Mouse (Mus musculus) limb, embryonic 14.5 days (tissue): ENCODE measurements at regions not wholly inside any gene's neighbourhood (a gene's known extent, or its start where the extent isn't known, plus 50 kb on each side); places are given as distances from the start of the nearest gene placed in this dataset.
A peak's percentile ranks its signal among the peaks of the same experiment; 100 is the strongest.

ENCODE experiments used
- ATAC-seq: fragments of 200-750 bp; cut with Nextera tagmentation; 2 replicates; pipeline ENCODE4 v1.8.0; 2017; ENCODE audit warnings: low read depth, moderate number of reproducible peaks, moderate TSS enrichment; ENCODE audit not compliant: low FRiP score
- DNase-seq: peaks from one replicate; pipeline ENCODE4 v3.0.0-alpha.2; 2015; ENCODE audit warnings: low spot score
- H3K27ac ChIP-seq: fragments of 300-500 bp; sonication (generic); replicated peaks from 2 replicates; pipeline ENCODE4 v1.5.1; 2014; ENCODE audit warnings: low read depth, mild to moderate bottlenecking, low read length, moderate library complexity, mixed read lengths
- H3K27me3 ChIP-seq: fragments of 300-500 bp; sonication (generic); 2 replicates; pipeline ENCODE4 v1.6.1; 2014; ENCODE audit warnings: low read length, mixed read lengths; ENCODE audit not compliant: control insufficient read depth, insufficient read depth
- H3K36me3 ChIP-seq: fragments of 300-500 bp; sonication (generic); 2 replicates; pipeline ENCODE4 v1.6.1; 2014; ENCODE audit warnings: mild to moderate bottlenecking, low read length, moderate library complexity, mixed read lengths; ENCODE audit not compliant: control insufficient read depth, insufficient read depth
- H3K4me1 ChIP-seq: fragments of 300-500 bp; sonication (generic); 2 replicates; pipeline ENCODE4 v1.6.1; 2014; ENCODE audit warnings: antibody characterized with exemption, low read length, mixed read lengths; ENCODE audit not compliant: control insufficient read depth, insufficient read depth
- H3K4me2 ChIP-seq: fragments of 300-500 bp; sonication (generic); replicated peaks from 2 replicates; pipeline ENCODE4 v1.6.1; 2014; ENCODE audit warnings: low read depth, mild to moderate bottlenecking, low read length, moderate library complexity; ENCODE audit not compliant: severe bottlenecking
- H3K4me3 ChIP-seq: fragments of 300-500 bp; sonication (generic); replicated peaks from 2 replicates; pipeline ENCODE4 v1.5.1; 2014; ENCODE audit warnings: low read length
- H3K9ac ChIP-seq: fragments of 300-500 bp; sonication (generic); 2 replicates; pipeline ENCODE4 v1.6.1; 2014; ENCODE audit warnings: mild to moderate bottlenecking, low read depth, low read length, moderate library complexity; ENCODE audit not compliant: severe bottlenecking
- H3K9me3 ChIP-seq: fragments of 300-500 bp; sonication (generic); 2 replicates; pipeline ENCODE4 v1.6.1; 2016; ENCODE audit warnings: low read length; ENCODE audit not compliant: control insufficient read depth
- POLR2A ChIP-seq: fragments of 200-500 bp; IDR thresholded peaks from 2 replicates; pipeline ENCODE4 v1.8.0; 2012; ENCODE audit warnings: inconsistent platforms, mild to moderate bottlenecking, moderate library complexity, borderline replicate concordance; ENCODE audit not compliant: insufficient read depth, insufficient read length; ENCODE audit errors: extremely low read depth
- WGBS: fragments of 180-500 bp; shearing (Covaris S2); extraction: QIAGEN DNeasy Blood & Tissue Kit; methylation state at CpG from one replicate; pipeline ENCODE4 v1.1.7; 2014; 5-methylcytosine and 5-hydroxymethylcytosine counted together

DNA sequence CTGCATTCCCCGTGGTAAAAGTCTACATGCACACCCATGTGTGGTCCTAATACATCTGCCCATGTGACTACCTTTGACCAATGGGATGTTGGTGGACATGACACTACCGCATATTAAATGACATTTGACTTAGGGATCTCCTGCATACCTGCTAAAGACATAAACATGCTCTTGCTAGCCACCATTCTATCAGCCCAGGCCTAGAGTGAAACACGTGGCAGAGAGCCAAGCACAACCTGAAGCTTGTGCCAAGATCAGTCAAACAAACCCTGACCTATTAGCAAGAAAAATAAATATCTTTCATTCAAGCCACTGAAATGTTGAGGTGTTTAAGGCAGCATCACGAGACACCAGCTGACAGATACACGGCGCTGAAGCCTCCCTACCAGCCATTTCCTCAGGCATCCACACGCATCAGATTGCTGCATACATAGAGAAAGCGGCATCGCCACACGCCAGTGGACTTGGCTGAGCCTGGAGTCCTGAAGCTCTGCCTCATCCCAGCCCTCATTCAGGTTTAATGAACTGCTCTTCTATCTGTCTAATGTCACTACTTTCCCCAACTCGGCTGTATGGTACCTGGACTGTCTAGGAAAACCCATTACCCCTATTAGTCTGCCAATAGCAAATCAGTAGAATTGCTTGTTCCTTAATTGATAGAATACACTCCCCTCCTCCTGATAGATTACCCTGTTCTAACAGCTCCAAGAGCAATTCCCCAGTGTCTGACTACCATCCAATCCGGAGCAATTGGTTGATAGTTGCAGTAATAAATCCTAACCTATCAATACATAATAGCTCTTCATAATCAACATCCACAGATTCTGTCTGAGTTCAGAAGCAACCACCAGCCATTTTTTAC is 242.8 kb upstream of the Rsrc1 start:
- H3K4me2 ChIP-seq = no peak overlapping the region
- no peak overlapping the region for H3K27ac ChIP-seq
- H3K36me3 ChIP-seq = no peaks in the 10 kb centered on the region
- peak; percentile 59 for DNase-seq
- no peak overlapping the region for H3K4me3 ChIP-seq
- peaks cover 35% of the 10 kb centered on the region for H3K27me3 ChIP-seq
- peak; percentile 27; the same call in 1 of the 2 replicates for ATAC-seq
- 52% methylated on average over 12 of the region's 12 CpGs for WGBS
- no peaks in the 10 kb centered on the region for H3K9me3 ChIP-seq
- TF ChIP-seq POLR2A = no peak
- peaks cover 15% of the 10 kb centered on the region for H3K4me1 ChIP-seq
- no peak overlapping the region for H3K9ac ChIP-seq

DNA sequence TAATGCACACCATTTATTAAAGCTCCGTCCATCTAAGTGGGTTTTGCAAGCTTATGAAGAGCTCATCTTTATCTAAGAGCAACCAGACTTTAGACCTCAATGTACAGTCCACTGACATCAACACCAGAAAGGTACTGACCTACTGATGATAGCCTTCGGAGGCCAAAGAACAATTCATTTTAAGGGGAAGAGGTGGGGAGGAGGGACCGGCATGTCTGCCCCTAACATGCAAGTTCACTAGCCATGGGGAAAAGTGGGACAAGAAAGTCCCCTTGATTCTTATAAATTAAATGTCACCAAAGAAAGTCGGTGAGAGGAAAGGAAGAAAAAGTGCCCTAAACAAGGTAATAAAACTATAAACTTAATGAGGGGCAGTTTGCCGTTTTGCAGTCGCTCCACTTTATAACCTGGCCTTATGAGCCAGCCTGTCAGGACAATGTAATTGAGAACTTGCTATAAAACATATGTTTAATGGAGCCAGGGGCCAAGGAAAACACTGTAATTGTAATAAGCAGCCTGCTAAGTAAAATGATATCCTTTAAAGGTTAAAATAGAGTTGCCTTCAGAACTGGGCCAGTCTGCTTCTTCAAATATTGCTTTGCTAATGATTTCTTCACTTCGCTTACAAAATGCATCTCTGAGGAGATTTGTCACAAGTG is 241.7 kb upstream of the Rsrc1 start:
- WGBS = 14% methylated on average over 7 of the region's 7 CpGs
- no peaks in the 10 kb centered on the region for H3K9me3 ChIP-seq
- no peak overlapping the region for H3K27ac ChIP-seq
- H3K36me3 ChIP-seq = no peaks in the 10 kb centered on the region
- ATAC-seq = no peak; the same call in 1 of the 2 replicates
- H3K4me2 ChIP-seq = 0 out of 2 replicates have a peak overlapping the region, but pooled peaks have one; percentile 8
- no peak for TF ChIP-seq POLR2A
- DNase-seq = peak; percentile 63
- no peak overlapping the region for H3K4me3 ChIP-seq
- peaks cover 38% of the 10 kb centered on the region for H3K27me3 ChIP-seq
- H3K4me1 ChIP-seq = peaks cover 15% of the 10 kb centered on the region
- H3K9ac ChIP-seq = no peak overlapping the region

DNA sequence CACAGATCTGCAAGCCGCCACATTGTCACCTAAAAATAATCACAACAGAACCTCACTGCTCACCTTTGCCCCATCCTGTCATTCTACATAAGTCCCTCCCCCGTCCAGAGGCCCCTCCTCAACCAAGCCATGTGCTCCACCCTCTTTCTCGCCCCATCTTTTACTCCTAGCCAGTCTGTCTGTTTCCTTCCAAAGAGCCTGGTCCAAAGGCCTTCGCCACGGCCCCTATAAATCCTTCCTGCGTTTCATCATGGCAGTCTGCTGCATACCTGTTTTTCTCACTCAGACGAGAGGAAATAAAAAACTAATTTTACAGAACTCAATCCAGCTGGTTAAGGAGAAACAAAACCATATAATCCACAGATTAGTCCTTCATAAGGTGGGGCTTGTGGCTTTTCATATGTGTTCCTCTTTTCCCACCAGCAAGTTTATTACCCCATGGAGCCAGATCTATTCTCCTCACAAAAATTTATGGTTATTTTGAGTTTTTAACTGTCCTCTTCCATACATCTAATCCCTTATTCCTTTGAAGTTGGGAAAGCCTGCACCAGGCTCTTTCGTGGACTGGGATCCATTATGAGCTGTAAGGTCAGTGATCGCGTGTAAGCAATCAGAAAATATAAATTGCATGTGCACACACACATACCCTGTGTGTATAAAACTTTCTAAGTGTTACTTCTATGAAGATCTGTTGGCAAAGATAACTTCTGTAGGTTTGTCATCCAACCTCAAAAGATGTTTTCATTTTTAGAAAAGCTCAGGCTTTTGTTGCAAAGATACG is 236.9 kb upstream of the Rsrc1 start:
- ATAC-seq = peak; percentile 32
- WGBS = 23% methylated on average over 11 of the region's 11 CpGs

DNA sequence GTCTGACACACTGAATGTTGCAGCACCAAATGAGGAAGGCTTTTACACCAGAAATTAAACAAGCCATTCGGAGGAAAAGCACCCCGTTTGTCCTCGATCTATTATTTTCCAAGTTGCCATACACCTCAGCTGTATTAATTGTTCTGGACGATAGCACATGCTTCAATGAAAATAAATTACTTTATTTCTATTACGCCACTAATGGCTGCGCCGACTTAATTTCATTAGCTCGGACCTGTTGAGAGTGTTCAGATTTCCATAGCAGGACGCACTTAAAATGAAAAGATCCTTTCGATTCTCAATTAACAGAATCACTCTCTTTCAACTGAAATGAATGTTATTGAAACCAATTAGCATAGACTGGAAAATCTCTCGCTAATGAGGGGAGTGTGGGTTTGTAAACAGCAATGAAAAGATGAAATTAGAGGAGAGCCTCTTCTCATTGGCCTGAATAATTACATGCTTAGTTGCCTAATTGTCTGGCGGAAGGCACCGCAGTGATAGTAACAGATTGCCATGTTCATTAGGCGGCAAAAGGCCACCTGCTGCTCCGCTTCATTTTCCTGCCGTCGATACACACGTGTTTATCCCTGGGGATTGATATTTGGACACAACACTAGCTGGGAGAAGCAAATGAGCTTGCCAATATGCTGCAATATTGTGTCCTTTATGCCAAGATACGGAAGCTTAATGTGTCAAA is 234.7 kb upstream of the Rsrc1 start:
- WGBS = 30% methylated on average over 19 of the region's 19 CpGs
- DNase-seq = no peak

More for the DNA sequence above, 236.9 kb upstream of the Rsrc1 start:
- no peak for DNase-seq
- Histone ChIP-seq H3K9me3 (no peaks in the 10 kb centered on the region), H3K27me3 (peaks cover 45% of the 10 kb centered on the region), H3K27ac (no peak overlapping the region), H3K36me3 (no peaks in the 10 kb centered on the region), H3K4me3 (no peak overlapping the region), H3K4me2 (no peak overlapping the region), H3K4me1 (peaks cover 13% of the 10 kb centered on the region), H3K9ac (no peak overlapping the region)
- no peak for TF ChIP-seq POLR2A

More for the DNA sequence above, 234.7 kb upstream of the Rsrc1 start:
- no peak overlapping the region for H3K4me3 ChIP-seq
- H3K27me3 ChIP-seq = peaks cover 40% of the 10 kb centered on the region
- H3K4me2 ChIP-seq = no peak overlapping the region; the same call in 1 of the 2 replicates
- no peak overlapping the region for H3K27ac ChIP-seq
- peaks cover 4% of the 10 kb centered on the region for H3K4me1 ChIP-seq
- no peak overlapping the region for H3K9ac ChIP-seq
- H3K36me3 ChIP-seq = no peaks in the 10 kb centered on the region
- TF ChIP-seq POLR2A = no peak
- no peak for ATAC-seq
- H3K9me3 ChIP-seq = no peaks in the 10 kb centered on the region
